Mouse (Mus musculus) heart, postnatal 4 days (tissue): ENCODE results near the gene Pgm2l1. TPM values are rescaled to one million over a fixed set of nuclear protein-coding genes. Genes with fewer than 3 reads are reported as not detected.
"Not testable (repeated sequence)": the region's sequence is repeated elsewhere in the genome, so short reads cannot be mapped to it uniquely, and the experiment has no call there.

Experiments used
- DNase-seq: peaks from one replicate; pipeline ENCODE4 v3.0.0; 2021
- total RNA-seq, 2 experiments: library from RNA; stranded (reverse); gene quantifications; 2 replicates each; pipeline ENCODE4 v1.2.3; 2021

The Pgm2l1 gene
- total RNA-seq, 2 experiments from 2014 or later: 5.6 to 6.1 TPM

- DNase-seq: no peak
Measured at GRCm38 (mm10) chr7:100228957-100229356, 1.8 kb downstream of the Pgm2l1 start.

- no peak for DNase-seq
Measured at GRCm38 (mm10) chr7:100230646-100231045, 3.5 kb downstream of the Pgm2l1 start.

- DNase-seq: no peak
Measured at GRCm38 (mm10) chr7:100231661-100232060, 4.5 kb downstream of the Pgm2l1 start.

GRCm38 (mm10) chr7:100233681-100234080 is 6.5 kb downstream of the Pgm2l1 start:
- no peak for DNase-seq

GRCm38 (mm10) chr7:100234264-100234885 is 7.2 kb downstream of the Pgm2l1 start:
- peak; percentile 57 for DNase-seq

- DNase-seq: no peak
Measured at GRCm38 (mm10) chr7:100238271-100238670, 11.1 kb downstream of the Pgm2l1 start.

GRCm38 (mm10) chr7:100240601-100241000 is 13.4 kb downstream of the Pgm2l1 start:
- DNase-seq: no peak

- DNase-seq: no peak
Measured at GRCm38 (mm10) chr7:100243007-100243406, 15.8 kb downstream of the Pgm2l1 start.

GRCm38 (mm10) chr7:100244225-100244624 is 17.0 kb downstream of the Pgm2l1 start:
- DNase-seq: no peak

- DNase-seq: no peak
Measured at GRCm38 (mm10) chr7:100245176-100245575, 18.0 kb downstream of the Pgm2l1 start.

GRCm38 (mm10) chr7:100250667-100251066 is 23.5 kb downstream of the Pgm2l1 start:
- DNase-seq: no peak

GRCm38 (mm10) chr7:100262350-100262749 is 35.2 kb downstream of the Pgm2l1 start:
- no peak for DNase-seq

GRCm38 (mm10) chr7:100264934-100265333 is 37.7 kb downstream of the Pgm2l1 start:
- not testable (repeated sequence) for DNase-seq

GRCm38 (mm10) chr7:100272369-100272768 is 45.2 kb downstream of the Pgm2l1 start:
- DNase-seq: no peak

- no peak for DNase-seq
Measured at GRCm38 (mm10) chr7:100274507-100274906, 47.3 kb downstream of the Pgm2l1 start.

GRCm38 (mm10) chr7:100276397-100276796 is 49.2 kb downstream of the Pgm2l1 start:
- DNase-seq: no peak

GRCm38 (mm10) chr7:100279803-100280202 is 52.6 kb downstream of the Pgm2l1 start:
- DNase-seq: peak; percentile 58

- DNase-seq: no peak
Measured at GRCm38 (mm10) chr7:100281596-100281995, 54.4 kb downstream of the Pgm2l1 start.

- DNase-seq: no peak
Measured at GRCm38 (mm10) chr7:100283298-100283697, 56.1 kb downstream of the Pgm2l1 start.

- peak; percentile 38 for DNase-seq
Measured at GRCm38 (mm10) chr7:100285383-100285782, 58.2 kb downstream of the Pgm2l1 start, which contains the start of gene P4ha3. P4ha3 (plus strand) TSS chr7:100285520.

GRCm38 (mm10) chr7:100287748-100288578 is 60.8 kb downstream of the Pgm2l1 start:
- peak; percentile 83 for DNase-seq

- DNase-seq: peak; percentile 42
Measured at GRCm38 (mm10) chr7:100288622-100289021, 61.4 kb downstream of the Pgm2l1 start.

GRCm38 (mm10) chr7:100293546-100293945 is 66.4 kb downstream of the Pgm2l1 start:
- no peak for DNase-seq

- DNase-seq: no peak
Measured at GRCm38 (mm10) chr7:100295745-100296144, 68.6 kb downstream of the Pgm2l1 start.
